Mouse (Mus musculus) c-Kit-negative CD71-positive TER-119-positive erythroid progenitor cells, embryonic 14.5 days (primary cell): ENCODE measurements around the gene Mipol1.

Experiments
- DNase-seq: peaks from one replicate; pipeline ENCODE4 v3.0.0-alpha.2; 2013; ENCODE audit warnings: low read depth, low spot score

Gene Mipol1

GRCm38 (mm10) chr12:57243671-57244495, 13.7 kb downstream of the Mipol1 start:
- DNase-seq: no peak

GRCm38 (mm10) chr12:57258572-57258971, 28.3 kb downstream of the Mipol1 start:
- DNase-seq: no peak

- DNase-seq: no peak
Measured at GRCm38 (mm10) chr12:57275456-57275855, 45.2 kb downstream of the Mipol1 start.

GRCm38 (mm10) chr12:57281155-57282114, 51.2 kb downstream of the Mipol1 start:
- no peak for DNase-seq

GRCm38 (mm10) chr12:57285303-57286059, 55.3 kb downstream of the Mipol1 start:
- no peak for DNase-seq

GRCm38 (mm10) chr12:57307337-57307736, 77.1 kb downstream of the Mipol1 start:
- DNase-seq: no peak

GRCm38 (mm10) chr12:57307748-57308147, 77.5 kb downstream of the Mipol1 start:
- no peak for DNase-seq

- no peak for DNase-seq
Measured at GRCm38 (mm10) chr12:57339053-57339452, 108.8 kb downstream of the Mipol1 start.

GRCm38 (mm10) chr12:57340111-57340510, 109.9 kb downstream of the Mipol1 start:
- no peak for DNase-seq

- DNase-seq: no peak
Measured at GRCm38 (mm10) chr12:57362732-57363131, 132.5 kb downstream of the Mipol1 start.

GRCm38 (mm10) chr12:57364027-57364426, 133.8 kb downstream of the Mipol1 start:
- DNase-seq: no peak

- no peak for DNase-seq
Measured at GRCm38 (mm10) chr12:57371790-57372547, 141.7 kb downstream of the Mipol1 start.

GRCm38 (mm10) chr12:57382797-57383196, 152.6 kb downstream of the Mipol1 start:
- DNase-seq: no peak

- DNase-seq: no peak
Measured at GRCm38 (mm10) chr12:57387588-57388292, 157.5 kb downstream of the Mipol1 start.

GRCm38 (mm10) chr12:57399547-57399946, 169.3 kb downstream of the Mipol1 start:
- no peak for DNase-seq

- DNase-seq: no peak
Measured at GRCm38 (mm10) chr12:57400186-57400585, 170.0 kb downstream of the Mipol1 start.

- DNase-seq: no peak
Measured at GRCm38 (mm10) chr12:57401126-57401525, 170.9 kb downstream of the Mipol1 start.

GRCm38 (mm10) chr12:57402360-57402759, 172.1 kb downstream of the Mipol1 start:
- DNase-seq: no peak

GRCm38 (mm10) chr12:57409976-57410375, 179.7 kb downstream of the Mipol1 start:
- DNase-seq: no peak

- DNase-seq: no peak
Measured at GRCm38 (mm10) chr12:57413833-57414232, 183.6 kb downstream of the Mipol1 start.
